Mouse (Mus musculus): ENCODE results near the gene 4930426L09Rik. TPM values are rescaled to one million over a fixed set of nuclear protein-coding genes. Genes with fewer than 3 reads are reported as not detected.

Gene 4930426L09Rik
- polyA plus RNA-seq, 1 experiment from 2014 or later = 0.44 TPM

- ATAC-seq (ENCODE audit: low FRiP score, low TSS enrichment) (no peak), DNase-seq (ENCODE audit: low spot score) (no peak)
- Histone ChIP-seq H3K9ac (ENCODE audit: low read length) (no peak overlapping the region), H3K27ac (replicated peaks) (no peak overlapping the region), H3K36me3 (ENCODE audit: control insufficient read depth, insufficient read depth, low read length) (no peaks in the 10 kb centered on the region), H3K4me3 (ENCODE audit: low read depth, low read length) (no peak overlapping the region), H3K9me3 (ENCODE audit: control insufficient read depth, low read length) (no peaks in the 10 kb centered on the region), H3K4me1 (replicated peaks; ENCODE audit: control insufficient read depth, insufficient read depth) (no peaks in the 10 kb centered on the region), H3K27me3 (ENCODE audit: control insufficient read depth, insufficient read depth, low read length) (no peaks in the 10 kb centered on the region), H3K4me2 (replicated peaks; ENCODE audit: low read depth) (no peak overlapping the region)
- no peak for TF ChIP-seq CTCF (IDR thresholded peaks at IDR 0.05; ENCODE audit: low read depth)
- no peak for TF ChIP-seq EP300 (optimal IDR thresholded peaks at IDR 0.05)
- WGBS = 96% methylated on average over 2 of the region's 2 CpGs
Observed at GRCm38 (mm10) chr2:18965950-18966349, 32.2 kb upstream of the 4930426L09Rik start.

GRCm38 (mm10) chr2:18966566-18966965, 31.6 kb upstream of the 4930426L09Rik start:
- ATAC-seq (ENCODE audit: low FRiP score, low TSS enrichment) (no peak), DNase-seq (ENCODE audit: low spot score) (no peak)
- TF ChIP-seq CTCF (IDR thresholded peaks at IDR 0.05; ENCODE audit: low read depth) (no peak), EP300 (optimal IDR thresholded peaks at IDR 0.05) (no peak)
- Histone ChIP-seq H3K4me3 (ENCODE audit: low read depth, low read length) (no peak overlapping the region), H3K9ac (ENCODE audit: low read length) (no peak overlapping the region), H3K9me3 (ENCODE audit: control insufficient read depth, low read length) (no peaks in the 10 kb centered on the region), H3K4me2 (replicated peaks; ENCODE audit: low read depth) (no peak overlapping the region), H3K27me3 (ENCODE audit: control insufficient read depth, insufficient read depth, low read length) (no peaks in the 10 kb centered on the region), H3K36me3 (ENCODE audit: control insufficient read depth, insufficient read depth, low read length) (no peaks in the 10 kb centered on the region), H3K27ac (replicated peaks) (no peak overlapping the region), H3K4me1 (replicated peaks; ENCODE audit: control insufficient read depth, insufficient read depth) (no peaks in the 10 kb centered on the region)
- WGBS = 90% methylated on average over 5 of the region's 5 CpGs

DNA sequence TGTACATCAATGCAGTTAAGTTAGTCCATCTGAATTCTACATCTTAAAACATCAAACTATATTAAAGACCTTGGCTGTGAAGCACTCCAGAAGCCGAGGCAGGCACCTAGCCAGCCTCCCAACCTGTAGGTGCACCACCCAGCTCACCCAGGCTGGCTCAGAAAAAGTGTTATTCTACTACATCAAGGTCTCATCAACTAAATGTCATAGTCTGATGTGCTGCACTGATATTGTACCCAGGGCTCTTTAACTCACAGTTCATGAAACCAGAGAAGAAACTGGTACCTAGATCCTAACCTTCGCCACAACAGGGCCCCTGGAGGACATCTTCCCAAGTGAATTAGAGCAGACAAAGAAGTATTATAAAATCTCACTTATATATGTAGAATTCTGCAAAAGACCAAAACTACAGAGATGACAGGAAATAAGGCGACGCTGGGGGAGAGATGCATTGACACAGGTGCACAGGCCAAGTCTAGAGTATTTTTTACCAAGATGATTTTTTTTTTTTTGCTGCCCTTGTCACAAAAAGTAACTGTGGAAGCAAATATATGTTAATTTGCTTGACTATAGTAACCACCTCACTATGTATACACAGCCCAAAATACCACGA, 30.6 kb upstream of the 4930426L09Rik start:
- 88% methylated on average over 5 of the region's 5 CpGs for WGBS
- Histone ChIP-seq H3K27ac (replicated peaks) (no peak overlapping the region), H3K27me3 (ENCODE audit: control insufficient read depth, insufficient read depth, low read length) (no peaks in the 10 kb centered on the region), H3K36me3 (ENCODE audit: control insufficient read depth, insufficient read depth, low read length) (no peaks in the 10 kb centered on the region), H3K4me1 (replicated peaks; ENCODE audit: control insufficient read depth, insufficient read depth) (no peaks in the 10 kb centered on the region), H3K4me2 (replicated peaks; ENCODE audit: low read depth) (no peak overlapping the region), H3K9me3 (ENCODE audit: control insufficient read depth, low read length) (no peaks in the 10 kb centered on the region), H3K9ac (ENCODE audit: low read length) (no peak overlapping the region), H3K4me3 (ENCODE audit: low read depth, low read length) (no peak overlapping the region)
- DNase-seq (ENCODE audit: low spot score) (no peak), ATAC-seq (ENCODE audit: low FRiP score, low TSS enrichment) (no peak)
- TF ChIP-seq EP300 (optimal IDR thresholded peaks at IDR 0.05) (no peak), CTCF (IDR thresholded peaks at IDR 0.05; ENCODE audit: low read depth) (no peak)

DNA sequence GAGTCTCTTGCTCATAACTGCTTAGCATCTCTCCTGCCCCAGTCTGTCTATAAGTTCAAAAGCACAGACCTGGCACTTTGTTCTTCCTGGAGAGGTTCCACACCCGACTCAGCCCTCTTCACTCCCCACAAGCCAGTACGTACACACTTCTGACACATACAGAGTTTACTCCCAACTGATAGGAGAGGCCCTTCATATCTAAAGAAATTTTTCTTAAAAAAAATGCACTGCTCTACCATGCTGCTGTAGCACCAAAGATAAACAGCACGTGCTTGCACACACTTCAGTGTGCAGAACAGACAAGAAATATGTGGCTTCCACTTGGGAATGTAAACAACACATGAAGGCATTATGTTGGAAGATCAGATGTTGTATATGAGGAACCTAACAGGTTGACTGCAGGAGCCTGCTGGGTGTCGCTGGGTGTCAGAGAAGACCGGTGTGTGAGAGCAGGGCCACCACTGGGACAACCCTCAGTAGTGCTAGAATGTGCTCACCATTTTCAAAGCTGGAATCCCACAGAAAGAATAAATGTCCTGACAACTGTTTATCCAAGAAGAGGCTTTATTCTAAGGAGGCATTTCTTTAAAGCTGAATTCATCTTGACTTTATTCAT, 29.0 kb upstream of the 4930426L09Rik start:
- TF ChIP-seq EP300 (optimal IDR thresholded peaks at IDR 0.05) = no peak
- TF ChIP-seq CTCF (IDR thresholded peaks at IDR 0.05; ENCODE audit: low read depth) = no peak
- WGBS = 31% methylated on average over 5 of the region's 5 CpGs
- DNase-seq (ENCODE audit: low spot score) (no peak), ATAC-seq (ENCODE audit: low FRiP score, low TSS enrichment) (no peak)
- H3K27ac ChIP-seq (replicated peaks) = no peak overlapping the region
- no peak overlapping the region for H3K9ac ChIP-seq (ENCODE audit: low read length)
- H3K9me3 ChIP-seq (ENCODE audit: control insufficient read depth, low read length) = no peaks in the 10 kb centered on the region
- H3K27me3 ChIP-seq (ENCODE audit: control insufficient read depth, insufficient read depth, low read length) = no peaks in the 10 kb centered on the region
- H3K4me1 ChIP-seq (replicated peaks; ENCODE audit: control insufficient read depth, insufficient read depth) = no peaks in the 10 kb centered on the region
- no peak overlapping the region for H3K4me2 ChIP-seq (replicated peaks; ENCODE audit: low read depth)
- no peaks in the 10 kb centered on the region for H3K36me3 ChIP-seq (ENCODE audit: control insufficient read depth, insufficient read depth, low read length)
- H3K4me3 ChIP-seq (ENCODE audit: low read depth, low read length) = no peak overlapping the region

- no peaks in the 10 kb centered on the region for H3K36me3 ChIP-seq (ENCODE audit: control insufficient read depth, insufficient read depth, low read length)
- DNase-seq (ENCODE audit: low spot score) = no peak
- no peak for TF ChIP-seq EP300 (optimal IDR thresholded peaks at IDR 0.05)
- no peak for TF ChIP-seq CTCF (IDR thresholded peaks at IDR 0.05; ENCODE audit: low read depth)
- ATAC-seq (ENCODE audit: low FRiP score, low TSS enrichment) = no peak
- H3K9ac ChIP-seq (ENCODE audit: low read length) = no peak overlapping the region
- H3K27ac ChIP-seq (replicated peaks) = no peak overlapping the region
- H3K4me1 ChIP-seq (replicated peaks; ENCODE audit: control insufficient read depth, insufficient read depth) = no peaks in the 10 kb centered on the region
- WGBS = 74% methylated on average over 2 of the region's 2 CpGs
- H3K27me3 ChIP-seq (ENCODE audit: control insufficient read depth, insufficient read depth, low read length) = no peaks in the 10 kb centered on the region
- no peak overlapping the region for H3K4me3 ChIP-seq (ENCODE audit: low read depth, low read length)
- H3K9me3 ChIP-seq (ENCODE audit: control insufficient read depth, low read length) = no peaks in the 10 kb centered on the region
- H3K4me2 ChIP-seq (replicated peaks; ENCODE audit: low read depth) = no peak overlapping the region
Observed at GRCm38 (mm10) chr2:18970461-18970860, 27.7 kb upstream of the 4930426L09Rik start.

DNA sequence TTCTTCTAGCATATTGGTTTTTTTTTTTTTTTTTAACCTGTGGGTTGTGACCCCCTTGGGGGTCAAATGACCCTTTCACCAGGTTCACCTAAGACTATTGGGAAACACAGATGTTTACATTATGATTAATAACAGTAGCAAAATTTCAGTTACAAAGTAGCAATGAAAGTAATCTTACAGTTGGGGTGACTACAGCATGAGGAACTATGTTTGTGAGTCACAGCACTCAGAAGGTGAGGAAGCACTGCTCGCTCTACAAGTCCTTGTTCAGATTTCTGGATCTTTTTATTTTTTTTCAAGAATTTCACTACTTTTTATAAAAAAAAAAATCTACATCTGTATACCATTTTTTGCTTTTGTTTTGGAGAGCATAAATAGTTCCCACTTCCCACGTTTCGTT, 26.6 kb upstream of the 4930426L09Rik start:
- Histone ChIP-seq H3K4me2 (replicated peaks; ENCODE audit: low read depth) (no peak overlapping the region), H3K27me3 (ENCODE audit: control insufficient read depth, insufficient read depth, low read length) (no peaks in the 10 kb centered on the region), H3K27ac (replicated peaks) (no peak overlapping the region), H3K36me3 (ENCODE audit: control insufficient read depth, insufficient read depth, low read length) (no peaks in the 10 kb centered on the region), H3K4me1 (replicated peaks; ENCODE audit: control insufficient read depth, insufficient read depth) (no peaks in the 10 kb centered on the region), H3K4me3 (ENCODE audit: low read depth, low read length) (no peak overlapping the region), H3K9me3 (ENCODE audit: control insufficient read depth, low read length) (no peaks in the 10 kb centered on the region), H3K9ac (ENCODE audit: low read length) (no peak overlapping the region)
- ATAC-seq (ENCODE audit: low FRiP score, low TSS enrichment) = no peak
- no peak for TF ChIP-seq EP300 (optimal IDR thresholded peaks at IDR 0.05)
- no peak for DNase-seq (ENCODE audit: low spot score)
- WGBS = 74% methylated on average over 3 of the region's 3 CpGs

All from stomach, postnatal 0 days (tissue).